Mouse (Mus musculus): ENCODE measurements around the gene Ms4a14.

- no peak for TF ChIP-seq CTCF (IDR thresholded peaks at IDR 0.05; ENCODE audit: borderline replicate concordance, insufficient read depth, low read depth, low read length)
- no peak for TF ChIP-seq POLR2A (IDR thresholded peaks at IDR 0.05; ENCODE audit: borderline replicate concordance, insufficient read depth, low read length)
Observed at GRCm38 (mm10) chr19:11261522-11261921, 52.7 kb downstream of the Ms4a14 start.

Data from cerebellum, adult 2 months (tissue).